Mouse (Mus musculus): ENCODE data around the gene Sprr2a2.
"Not testable (repeated sequence)": the region's sequence is repeated elsewhere in the genome, so short reads cannot be mapped to it uniquely, and the experiment has no call there.

The Sprr2a2 gene

DNA sequence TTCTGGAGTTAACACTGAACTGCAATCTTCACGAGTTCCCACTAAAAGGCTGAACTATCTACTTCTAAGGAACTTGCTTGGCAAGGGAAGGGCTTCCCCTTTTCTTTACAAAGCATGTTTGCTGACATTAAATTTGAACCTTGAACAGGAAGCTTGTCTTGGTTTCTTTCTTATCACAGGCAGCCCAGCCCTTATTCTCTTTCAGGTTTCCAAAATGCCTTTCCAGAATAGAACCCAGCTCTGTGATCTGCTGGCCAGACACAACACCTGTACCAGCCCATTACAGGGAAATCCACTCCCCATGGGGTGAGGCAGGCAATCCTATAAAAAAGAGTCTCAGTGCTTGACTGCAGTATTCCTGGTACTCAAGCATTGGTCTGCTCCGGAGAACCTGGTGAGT, at the start of gene Sprr2a2, which contains the start of gene Sprr2a1:
Gene Sprr2a2, plus strand, starts transcription at position 352 of the 400 bp plus-strand sequence.
Gene Sprr2a1, plus strand, starts transcription at position 231 of the 400 bp plus-strand sequence.
- not testable (repeated sequence) for DNase-seq (ENCODE audit: low read depth in 2 of 2, low spot score in 2 of 2)

GRCm38 (mm10) chr3:92169847-92170246, 45.9 kb upstream of the Sprr2a2 start:
- DNase-seq (ENCODE audit: low read depth in 2 of 2, low spot score in 2 of 2) = no peak

DNA sequence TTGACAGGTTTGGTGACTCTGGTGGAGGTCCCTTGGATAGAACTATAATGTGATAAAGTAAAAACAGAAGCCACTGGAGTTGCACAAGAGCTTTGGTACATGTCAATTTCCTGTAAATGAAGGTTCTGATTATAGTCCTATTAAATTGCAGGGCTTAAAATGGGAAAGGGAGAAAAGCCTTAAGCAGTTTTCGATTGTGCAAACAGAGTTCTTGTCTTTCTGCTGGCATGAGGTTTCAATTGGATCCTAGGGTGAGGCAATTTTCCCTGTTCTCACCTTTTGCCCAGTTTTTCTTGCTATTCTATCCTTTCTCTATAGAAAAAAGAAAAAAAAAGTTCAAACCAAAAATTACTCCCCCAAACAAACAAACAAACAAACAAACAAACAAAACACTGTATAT, 38.8 kb upstream of the Sprr2a2 start:
- DNase-seq (ENCODE audit: low read depth in 2 of 2, low spot score in 2 of 2) = no peak

GRCm38 (mm10) chr3:92195512-92196200, 20.1 kb upstream of the Sprr2a2 start:
- DNase-seq (ENCODE audit: low read depth in 2 of 2, low spot score in 2 of 2) = no peak

- not testable (repeated sequence) for DNase-seq (ENCODE audit: low read depth in 2 of 2, low spot score in 2 of 2)
These were observed 4.4 kb upstream of the Sprr2a2 start for GRCm38 (mm10) chr3:92211133-92211925.

DNA sequence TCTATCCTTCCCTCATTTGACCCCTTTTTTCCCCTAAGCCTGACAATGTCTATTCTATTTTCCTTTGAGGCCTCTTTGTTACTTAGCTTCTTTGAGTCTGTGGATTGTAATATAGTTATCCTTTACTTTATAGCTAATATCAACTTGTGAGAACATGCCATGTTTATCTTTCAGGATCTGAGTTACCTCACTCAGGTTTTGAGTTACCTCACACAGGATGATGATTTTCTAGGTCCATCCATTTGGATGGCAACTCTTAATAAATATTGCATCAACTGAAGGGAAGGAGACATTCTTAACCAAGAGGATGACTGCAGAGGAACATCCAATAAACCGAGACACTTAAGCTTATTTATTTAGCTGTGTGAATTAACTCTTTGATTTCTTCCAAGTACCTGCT, 3.7 kb upstream of the Sprr2a2 start:
- DNase-seq (ENCODE audit: low read depth in 2 of 2, low spot score in 2 of 2) = not testable (repeated sequence)

- not testable (repeated sequence) for DNase-seq (ENCODE audit: low read depth in 2 of 2, low spot score in 2 of 2)
These were observed 2.1 kb upstream of the Sprr2a2 start for GRCm38 (mm10) chr3:92213651-92214050.

DNA sequence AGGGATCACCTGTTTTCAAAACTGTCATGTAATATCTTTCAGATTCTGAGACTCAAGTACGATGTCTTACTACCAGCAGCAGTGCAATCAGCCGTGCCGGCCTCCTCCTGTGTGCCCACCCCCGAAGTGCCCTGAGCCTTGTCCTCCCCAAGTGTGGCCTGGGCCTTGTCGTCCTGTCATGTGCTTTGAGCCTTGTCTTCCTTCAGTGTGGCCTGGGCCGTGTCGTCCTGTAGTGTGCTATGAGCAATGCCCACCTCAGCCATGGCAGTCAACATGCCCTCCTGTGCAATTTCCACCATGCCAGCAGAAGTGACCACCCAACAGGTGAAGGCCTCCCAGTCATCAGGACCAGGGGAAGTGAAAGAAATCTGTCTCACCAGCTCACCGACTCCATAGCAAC, 3.3 kb downstream of the Sprr2a2 start:
- not testable (repeated sequence) for DNase-seq (ENCODE audit: low read depth in 2 of 2, low spot score in 2 of 2)

- not testable (repeated sequence) for DNase-seq (ENCODE audit: low read depth in 2 of 2, low spot score in 2 of 2)
These were observed 8.0 kb downstream of the Sprr2a2 start for GRCm38 (mm10) chr3:92223708-92224107.

GRCm38 (mm10) chr3:92227410-92227809, 11.7 kb downstream of the Sprr2a2 start:
- not testable (repeated sequence) for DNase-seq (ENCODE audit: low read depth in 2 of 2, low spot score in 2 of 2)

DNA sequence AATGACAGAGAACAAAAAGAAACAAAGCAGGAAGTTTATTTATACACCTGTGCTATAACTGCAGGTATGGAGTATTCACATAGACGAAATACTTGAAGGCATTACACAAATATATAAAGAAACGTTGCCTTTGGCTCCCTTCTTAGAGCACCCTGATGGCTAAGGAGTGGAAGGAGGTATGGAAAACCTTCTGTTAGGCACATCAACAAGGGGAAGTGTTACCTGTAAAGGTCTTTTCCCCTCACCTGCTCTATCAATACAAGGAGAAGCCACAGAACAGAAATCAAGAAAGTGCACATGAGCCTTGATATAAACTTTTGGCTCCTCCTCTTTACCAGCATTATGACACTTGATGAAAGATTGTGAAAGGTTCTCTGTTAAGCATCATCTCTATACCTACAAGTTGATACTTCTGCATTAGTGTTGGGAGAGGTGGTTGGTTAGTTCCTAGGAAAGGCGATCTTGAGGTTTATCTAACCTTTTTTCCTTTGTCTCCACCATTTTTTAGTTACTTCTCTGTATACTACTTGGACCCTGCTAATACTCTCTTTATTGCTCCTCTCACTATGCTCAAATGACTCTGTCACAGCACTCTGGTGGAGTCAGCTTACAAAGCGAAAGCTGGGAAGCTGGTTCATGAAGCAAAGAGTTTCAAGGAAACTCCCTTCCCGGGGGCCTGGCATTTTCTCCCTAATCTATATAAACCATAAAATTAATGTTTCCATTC, 20.9 kb downstream of the Sprr2a2 start:
- not testable (repeated sequence) for DNase-seq (ENCODE audit: low read depth in 2 of 2, low spot score in 2 of 2)

DNA sequence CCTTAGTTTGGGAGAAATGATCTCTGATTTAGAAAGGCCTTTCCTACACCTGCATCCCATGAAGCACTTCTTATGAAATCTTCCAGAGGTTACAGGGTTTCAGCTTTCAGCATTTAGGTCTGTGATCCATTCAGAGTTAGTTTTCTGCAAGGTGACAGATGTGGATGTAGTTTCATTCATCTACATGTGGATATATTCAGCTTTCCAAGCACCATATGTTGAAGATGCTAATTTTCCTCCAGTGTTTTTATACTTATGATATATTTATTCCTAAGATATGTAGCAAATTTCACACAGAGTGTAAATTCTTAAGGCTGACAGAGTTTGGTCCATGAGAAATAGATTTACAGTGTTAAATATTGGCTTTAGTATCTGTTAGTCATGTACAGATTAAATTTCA, 23.0 kb downstream of the Sprr2a2 start:
- DNase-seq (ENCODE audit: low read depth in 2 of 2, low spot score in 2 of 2) = not testable (repeated sequence)

GRCm38 (mm10) chr3:92239197-92239596, 23.5 kb downstream of the Sprr2a2 start:
- DNase-seq (ENCODE audit: low read depth in 2 of 2, low spot score in 2 of 2) = not testable (repeated sequence)

- DNase-seq (ENCODE audit: low read depth in 2 of 2, low spot score in 2 of 2) = not testable (repeated sequence)
These were observed 29.1 kb downstream of the Sprr2a2 start for GRCm38 (mm10) chr3:92244833-92245232.

GRCm38 (mm10) chr3:92246245-92246644, 30.5 kb downstream of the Sprr2a2 start:
- not testable (repeated sequence) for DNase-seq (ENCODE audit: low read depth in 2 of 2, low spot score in 2 of 2)

- DNase-seq (ENCODE audit: low read depth in 2 of 2, low spot score in 2 of 2) = not testable (repeated sequence)
These were observed 32.8 kb downstream of the Sprr2a2 start for GRCm38 (mm10) chr3:92248494-92248893.

GRCm38 (mm10) chr3:92250450-92250849, 34.7 kb downstream of the Sprr2a2 start:
- not testable (repeated sequence) for DNase-seq (ENCODE audit: low read depth in 2 of 2, low spot score in 2 of 2)

- not testable (repeated sequence) for DNase-seq (ENCODE audit: low read depth in 2 of 2, low spot score in 2 of 2)
These were observed 38.1 kb downstream of the Sprr2a2 start for GRCm38 (mm10) chr3:92253860-92254259.

DNA sequence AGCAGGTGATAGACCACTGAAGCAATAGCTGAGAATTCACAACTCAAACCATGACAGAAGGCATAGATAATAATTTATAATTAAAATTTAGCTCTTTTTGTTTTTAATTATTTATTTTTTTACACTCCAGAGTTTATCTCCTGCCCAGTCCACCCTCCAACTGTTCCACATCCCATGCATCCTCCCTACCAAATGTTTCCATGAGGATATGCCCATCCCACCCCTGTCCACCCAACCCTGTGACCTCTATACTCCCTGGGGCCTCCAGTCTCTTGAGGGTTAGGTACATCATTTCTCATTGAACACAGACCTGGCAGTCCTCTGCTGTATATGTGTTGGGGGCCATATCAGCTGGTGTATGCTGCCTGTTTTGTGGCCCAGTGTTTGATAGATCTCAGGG, 42.8 kb downstream of the Sprr2a2 start:
- not testable (repeated sequence) for DNase-seq (ENCODE audit: low read depth in 2 of 2, low spot score in 2 of 2)

DNA sequence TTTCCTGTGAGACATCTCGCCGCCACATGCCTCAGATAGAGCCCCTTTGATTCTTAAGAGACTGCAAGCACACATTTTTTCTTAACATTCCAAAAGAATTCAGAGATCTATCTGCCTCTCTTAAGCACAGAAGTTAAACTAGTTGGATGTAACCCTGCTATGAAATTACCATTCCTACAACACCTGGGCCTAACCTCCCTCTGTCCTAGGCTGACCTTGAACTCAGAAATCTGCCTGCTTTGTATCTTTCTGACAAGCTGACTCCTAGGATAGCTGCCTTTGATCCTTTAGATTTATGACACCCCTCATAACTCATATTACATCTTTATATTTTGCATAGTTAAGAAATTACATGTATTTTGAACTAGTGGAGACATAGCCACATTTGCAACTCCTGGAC, 47.7 kb downstream of the Sprr2a2 start:
- DNase-seq (ENCODE audit: low read depth in 2 of 2, low spot score in 2 of 2) = not testable (repeated sequence)

GRCm38 (mm10) chr3:92271414-92271985, 55.8 kb downstream of the Sprr2a2 start:
- DNase-seq (ENCODE audit: low read depth in 2 of 2, low spot score in 2 of 2) = not testable (repeated sequence)

All from CD8-positive naive resting alpha-beta T cell, adult 2 months (primary cell).